ENCODE assay signal across 8 mouse cellular contexts in the genomic region with DNA sequence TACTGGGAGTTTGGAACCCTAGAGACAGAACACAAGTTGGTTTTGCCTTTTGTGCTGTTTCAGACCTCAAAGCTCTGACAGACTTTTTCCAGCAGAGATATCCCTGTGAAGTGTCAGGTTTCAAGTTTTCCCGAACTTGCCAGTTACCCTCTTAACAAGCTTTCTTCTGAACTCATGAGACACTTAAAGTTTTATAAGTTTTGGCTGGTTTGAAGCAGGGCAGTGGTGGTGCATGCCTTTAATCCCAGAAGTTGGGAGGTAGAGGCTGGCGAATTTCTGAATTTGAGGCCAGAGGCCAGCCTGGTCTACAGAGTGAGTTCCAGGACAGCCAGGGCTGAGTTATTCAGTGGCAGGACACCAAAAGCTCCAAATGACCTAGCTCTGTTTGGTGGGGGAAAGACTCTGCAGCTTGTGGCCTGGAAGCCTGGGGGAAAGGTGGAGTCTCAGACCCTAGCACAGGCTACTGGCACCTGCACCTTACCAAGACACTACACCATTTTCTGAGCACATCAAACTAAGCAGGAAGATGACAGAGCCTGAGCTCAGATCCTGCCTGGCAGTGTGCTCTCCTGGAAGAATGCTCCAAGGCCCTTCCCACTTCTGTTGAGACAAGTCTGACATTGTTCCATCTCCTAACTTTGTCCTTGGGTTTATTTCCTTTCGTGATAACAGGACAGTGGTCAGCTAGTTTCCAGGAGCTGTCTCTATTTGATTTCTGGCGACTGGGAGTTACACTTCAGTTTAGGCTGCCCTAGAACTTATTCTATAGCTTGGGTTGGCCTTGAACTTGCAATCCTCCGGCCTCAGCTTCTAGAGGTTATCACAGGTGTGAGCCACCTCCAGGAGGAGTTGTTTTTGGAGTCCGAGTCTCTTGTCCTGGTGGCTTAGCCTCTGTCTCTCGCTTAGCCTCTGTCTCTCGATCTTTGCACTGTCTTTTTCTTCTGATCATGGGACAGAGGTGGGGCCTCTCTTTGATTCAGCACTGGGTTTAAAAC. TPM values are rescaled to one million over a fixed set of nuclear protein-coding genes. Genes with fewer than 3 reads are reported as not detected.
DNase-seq lines count a peak whose midpoint lies in the region; ATAC-seq lines count a peak whose summit lies in the region.

No protein-coding gene starts in this region.

- peaks cover 14% of the 10 kb centered on the region for H3K27me3 ChIP-seq in megakaryocyte, embryonic 14.5 days (replicated peaks)
- H3K27me3 ChIP-seq in limb, embryonic 12.5 days, result no peaks in the 10 kb centered on the region
- H3K27me3 ChIP-seq in stomach, embryonic 15.5 days (replicated peaks), result no peaks in the 10 kb centered on the region

- DNase-seq in adrenal gland, postnatal 14 days, result peak; percentile 18
- DNase-seq in adrenal gland, postnatal 36 days, result no peak
- DNase-seq in ovary, postnatal 10 days (ENCODE audit: low spot score), result no peak
- no peak for DNase-seq in frontal cortex, postnatal 10 days (ENCODE audit: low spot score in 2 of 2)

- peak overlapping the region; percentile 79 for H3K27ac ChIP-seq in limb, embryonic 12.5 days
- no peak overlapping the region for H3K27ac ChIP-seq in stomach, embryonic 15.5 days

- no peak for ATAC-seq in megakaryocyte, adult 5-6 weeks (ENCODE audit: poor library complexity, severe bottlenecking)
- ATAC-seq in limb, embryonic 12.5 days (ENCODE audit: insufficient number of reproducible peaks, insufficient read depth, low FRiP score, low TSS enrichment, low read depth), result peak; percentile 56
- ATAC-seq in stomach, embryonic 15.5 days (ENCODE audit: insufficient read depth, low FRiP score, low read depth), result no peak

- peak overlapping the region; percentile 28 for H3K4me3 ChIP-seq in megakaryocyte, embryonic 14.5 days (replicated peaks)
- H3K4me3 ChIP-seq in limb, embryonic 12.5 days (replicated peaks), result peak overlapping the region; percentile 21
- H3K4me3 ChIP-seq in stomach, embryonic 15.5 days (replicated peaks), result no peak overlapping the region

- no peaks in the 10 kb centered on the region for H3K36me3 ChIP-seq in megakaryocyte, embryonic 14.5 days (replicated peaks; ENCODE audit: low read length)
- no peaks in the 10 kb centered on the region for H3K36me3 ChIP-seq in limb, embryonic 12.5 days
- no peaks in the 10 kb centered on the region for H3K36me3 ChIP-seq in stomach, embryonic 15.5 days

- H3K4me2 ChIP-seq in limb, embryonic 12.5 days, result peak overlapping the region; percentile 51
- H3K4me2 ChIP-seq in stomach, embryonic 15.5 days, result peak overlapping the region; percentile 49

- H3K9ac ChIP-seq in limb, embryonic 12.5 days (replicated peaks), result no peak overlapping the region
- H3K9ac ChIP-seq in stomach, embryonic 15.5 days, result no peak overlapping the region

- WGBS in limb, embryonic 12.5 days, result 61% methylated on average over 8 of the region's 8 CpGs
- WGBS in stomach, embryonic 15.5 days, result 63% methylated on average over 8 of the region's 8 CpGs

- H3K4me1 ChIP-seq in megakaryocyte, embryonic 14.5 days, result peaks cover 18% of the 10 kb centered on the region
- H3K4me1 ChIP-seq in limb, embryonic 12.5 days (replicated peaks), result peaks cover 23% of the 10 kb centered on the region
- peaks cover 9% of the 10 kb centered on the region; the same call in 1 of the 2 replicates for H3K4me1 ChIP-seq in stomach, embryonic 15.5 days

- H3K9me3 ChIP-seq in megakaryocyte, embryonic 14.5 days, result no peaks in the 10 kb centered on the region
- no peaks in the 10 kb centered on the region for H3K9me3 ChIP-seq in limb, embryonic 12.5 days
- no peaks in the 10 kb centered on the region for H3K9me3 ChIP-seq in stomach, embryonic 15.5 days

RNA-seq across cellular contexts. Expression of gene Akr1b8, which starts 0.7 kb away (rescaled TPM):
- 153 and 188 TPM in 2 replicates for total RNA-seq in adrenal gland, postnatal 14 days (2021)
- 100 to 1,000 TPM; 233 to 373 TPM for total RNA-seq in adrenal gland, postnatal 36 days (2021)
- polyA plus RNA-seq in megakaryocyte, embryonic 14.5 days (2012; ENCODE audit: insufficient read depth, low replicate concordance), result 0.89 TPM in 1 of 2 replicates, not detected in the other
- not detected in 2 replicates for total RNA-seq in megakaryocyte, adult 5-6 weeks (2015)
- not detected in 2 replicates for total RNA-seq in megakaryocyte, adult 5-6 weeks (2017)
- 11.8 and 12.1 TPM in 2 replicates for polyA plus RNA-seq in limb, embryonic 12.5 days (2016; fragmentation: Nextera tagmentation; extraction: Ambion mirVana)
- polyA plus RNA-seq in stomach, embryonic 15.5 days (2015; fragmentation: Nextera tagmentation; extraction: Ambion mirVana), result 5.5 and 6.6 TPM in 2 replicates

RNA-seq across cellular contexts. Expression of gene Akr1b10, which starts 29.4 kb away (rescaled TPM):
- total RNA-seq in adrenal gland, postnatal 14 days (2021), result 105 and 111 TPM in 2 replicates
- 100 to 1,000 TPM; 142 to 220 TPM for total RNA-seq in adrenal gland, postnatal 36 days (2021)
- polyA plus RNA-seq in megakaryocyte, embryonic 14.5 days (2012; ENCODE audit: insufficient read depth, low replicate concordance), result 1.9 TPM in 1 of 2 replicates, not detected in the other
- total RNA-seq in megakaryocyte, adult 5-6 weeks (2015), result 24.7 and 28.4 TPM in 2 replicates
- 17.2 and 18.5 TPM in 2 replicates for total RNA-seq in megakaryocyte, adult 5-6 weeks (2017)
- polyA plus RNA-seq in limb, embryonic 12.5 days (2016; fragmentation: Nextera tagmentation; extraction: Ambion mirVana), result 16.1 and 17.4 TPM in 2 replicates
- polyA plus RNA-seq in stomach, embryonic 15.5 days (2015; fragmentation: Nextera tagmentation; extraction: Ambion mirVana), result 18.5 and 20.3 TPM in 2 replicates

RNA-seq across cellular contexts. Expression of gene Akr1b3, which starts 37.4 kb away (rescaled TPM):
- total RNA-seq in adrenal gland, postnatal 14 days (2021), result 151 and 180 TPM in 2 replicates
- total RNA-seq in adrenal gland, postnatal 36 days (2021), result 100 to 1,000 TPM; 324 to 405 TPM
- polyA plus RNA-seq in megakaryocyte, embryonic 14.5 days (2012; ENCODE audit: insufficient read depth, low replicate concordance), result 12.9 and 58.4 TPM in 2 replicates
- total RNA-seq in megakaryocyte, adult 5-6 weeks (2015), result 200 and 215 TPM in 2 replicates
- total RNA-seq in megakaryocyte, adult 5-6 weeks (2017), result 102 and 117 TPM in 2 replicates
- polyA plus RNA-seq in limb, embryonic 12.5 days (2016; fragmentation: Nextera tagmentation; extraction: Ambion mirVana), result 183 and 191 TPM in 2 replicates
- polyA plus RNA-seq in stomach, embryonic 15.5 days (2015; fragmentation: Nextera tagmentation; extraction: Ambion mirVana), result 110 and 134 TPM in 2 replicates

RNA-seq across cellular contexts. Expression of gene Akr1b7, which starts 57.5 kb away (rescaled TPM):
- total RNA-seq in adrenal gland, postnatal 14 days (2021), result 1,801 and 3,097 TPM in 2 replicates
- total RNA-seq in adrenal gland, postnatal 36 days (2021), result 1,000 to 10,000 TPM; 2,443 to 8,516 TPM
- not detected in 2 replicates for polyA plus RNA-seq in megakaryocyte, embryonic 14.5 days (2012; ENCODE audit: insufficient read depth, low replicate concordance)
- not detected in 2 replicates for total RNA-seq in megakaryocyte, adult 5-6 weeks (2015)
- not detected in 2 replicates for total RNA-seq in megakaryocyte, adult 5-6 weeks (2017)
- polyA plus RNA-seq in limb, embryonic 12.5 days (2016; fragmentation: Nextera tagmentation; extraction: Ambion mirVana), result 0.22 TPM in 1 of 2 replicates, not detected in the other
- polyA plus RNA-seq in stomach, embryonic 15.5 days (2015; fragmentation: Nextera tagmentation; extraction: Ambion mirVana), result 3.5 and 5.4 TPM in 2 replicates

Comparison
In these comparisons a context has a peak if more than half of its experiments do, and no peak if none do; other contexts are left out.
1. RNA of gene Akr1b8, which starts 0.7 kb away (total RNA-seq): 233 to 373 TPM in adrenal gland, postnatal 36 days and 153 to 188 TPM in adrenal gland, postnatal 14 days; not detected in megakaryocyte, adult 5-6 weeks; every median in the first group is over 100 times any median in the second.